Mouse (Mus musculus): ENCODE measurements around the gene Crabp2. TPM values are rescaled to one million over a fixed set of nuclear protein-coding genes. Genes with fewer than 3 reads are reported as not detected.

The Crabp2 gene
- 0.63 to 2.6 TPM (median 1.7 TPM) in 4 replicates for total RNA-seq (2023)

DNA sequence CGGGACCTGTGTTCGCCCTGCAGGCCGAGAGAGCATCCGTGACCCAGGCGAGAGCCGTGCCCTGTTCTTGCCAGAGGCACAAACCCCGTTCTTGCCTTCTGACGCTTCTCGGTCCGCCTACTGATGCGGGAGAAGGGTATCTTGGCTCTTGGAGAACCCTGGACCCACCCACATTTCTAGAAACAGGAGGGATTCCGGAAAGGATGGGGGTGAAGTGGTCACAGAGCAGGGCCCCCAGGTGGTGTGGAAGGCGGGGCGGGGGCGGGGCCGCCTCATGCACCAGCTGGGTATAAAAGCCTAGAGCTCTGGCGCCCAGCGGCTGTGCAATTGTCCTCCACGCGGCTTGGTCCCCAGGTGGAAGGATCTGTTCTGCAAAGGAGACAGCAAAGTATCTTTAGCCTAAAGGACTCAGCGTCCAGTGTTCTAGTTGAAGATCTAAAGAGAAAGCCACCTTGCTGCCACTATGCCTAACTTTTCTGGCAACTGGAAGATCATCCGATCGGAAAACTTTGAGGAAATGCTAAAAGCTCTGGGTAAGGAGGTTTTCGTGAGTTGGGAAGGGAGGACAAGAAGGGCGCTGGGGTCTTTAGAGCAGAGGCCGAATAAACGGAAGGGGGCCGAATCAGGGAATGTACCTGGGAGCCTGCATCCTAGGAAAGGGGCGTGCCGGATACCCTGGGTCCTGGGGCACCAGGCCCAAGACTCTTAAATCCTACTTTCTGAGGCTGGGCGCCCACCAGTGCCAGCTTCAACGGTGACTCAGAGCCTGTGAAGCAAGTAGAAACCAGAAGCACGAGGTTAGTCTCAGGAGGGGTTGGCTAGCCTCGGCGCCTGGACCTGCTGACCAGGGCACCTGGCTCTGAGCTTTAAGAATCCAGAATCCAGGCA lies at the start of gene Crabp2:
Crabp2 (plus strand) TSS at position 289 of the 888 bp plus-strand sequence.

DNA sequence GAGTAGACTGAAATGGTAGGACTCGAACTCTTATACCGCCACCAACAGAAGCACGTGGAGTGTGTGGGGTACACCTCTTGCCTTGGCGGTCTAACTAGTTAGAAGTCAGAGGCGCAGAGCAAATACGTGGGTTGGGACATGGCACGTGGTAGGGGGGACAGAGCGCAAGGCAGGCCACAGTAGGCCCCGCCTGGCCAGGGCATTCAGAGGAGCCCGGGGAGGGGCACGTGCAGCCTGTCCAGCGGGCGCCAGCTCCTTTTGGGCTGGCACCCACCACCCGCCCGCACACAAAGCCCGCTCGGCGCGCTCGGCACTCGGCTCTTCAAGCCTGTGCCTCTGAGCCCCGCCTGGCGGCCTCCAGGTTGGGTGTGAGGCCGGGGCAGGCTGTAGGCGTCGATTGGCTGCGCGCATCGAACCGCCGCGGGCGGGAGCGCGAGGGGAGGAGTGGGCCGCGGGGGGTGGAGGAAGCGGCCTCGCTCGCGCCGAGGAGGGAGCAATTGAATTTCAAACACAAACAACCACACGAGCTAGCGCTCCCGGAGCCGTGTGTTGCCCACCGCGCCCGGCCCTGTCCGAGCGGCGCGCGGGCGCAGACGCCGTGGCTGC lies 42.5 kb upstream of the Crabp2 start, which contains the start of gene Hdgf:
Hdgf (plus strand) TSS at position 442 of the 606 bp plus-strand sequence.

DNA sequence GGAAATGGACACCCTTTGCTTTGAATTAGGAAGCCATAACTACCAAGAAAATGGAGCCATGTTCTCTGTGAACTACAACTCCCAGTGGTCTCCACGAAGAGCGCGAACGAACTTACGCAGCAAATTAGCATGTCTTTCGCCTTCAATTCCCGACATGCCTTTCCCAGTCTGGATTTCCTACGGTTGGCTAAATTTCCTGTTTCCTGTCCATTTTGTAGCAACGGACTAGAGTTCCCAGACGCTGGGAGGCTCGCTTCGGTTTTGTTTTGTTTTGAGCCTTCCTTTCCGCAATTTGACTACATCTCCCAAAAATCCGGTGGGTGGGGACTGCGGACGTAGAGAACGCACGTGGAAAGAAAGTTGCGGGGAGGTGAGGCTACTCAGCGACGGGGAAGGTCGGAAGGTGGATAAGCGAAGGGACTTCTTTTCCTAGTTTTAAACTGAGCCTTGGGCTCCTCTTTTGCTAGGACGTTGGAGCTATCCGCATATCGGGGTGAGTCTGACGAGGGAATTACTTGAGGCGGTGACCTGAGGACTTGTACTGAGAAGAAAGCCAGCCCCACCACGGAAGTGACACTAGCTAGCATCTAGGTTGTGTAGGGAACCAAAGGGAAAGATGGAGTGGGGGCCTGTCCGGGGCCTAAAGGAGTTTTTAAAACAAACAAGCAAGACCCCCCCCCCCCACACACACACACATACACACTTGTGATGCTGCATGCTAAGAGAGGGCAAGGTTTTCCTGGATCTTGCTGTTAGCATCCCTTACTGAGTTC lies 28.9 kb upstream of the Crabp2 start, which contains the start of gene Mrpl24:
Mrpl24 (plus strand) TSS at position 171 of the 773 bp plus-strand sequence.

DNA sequence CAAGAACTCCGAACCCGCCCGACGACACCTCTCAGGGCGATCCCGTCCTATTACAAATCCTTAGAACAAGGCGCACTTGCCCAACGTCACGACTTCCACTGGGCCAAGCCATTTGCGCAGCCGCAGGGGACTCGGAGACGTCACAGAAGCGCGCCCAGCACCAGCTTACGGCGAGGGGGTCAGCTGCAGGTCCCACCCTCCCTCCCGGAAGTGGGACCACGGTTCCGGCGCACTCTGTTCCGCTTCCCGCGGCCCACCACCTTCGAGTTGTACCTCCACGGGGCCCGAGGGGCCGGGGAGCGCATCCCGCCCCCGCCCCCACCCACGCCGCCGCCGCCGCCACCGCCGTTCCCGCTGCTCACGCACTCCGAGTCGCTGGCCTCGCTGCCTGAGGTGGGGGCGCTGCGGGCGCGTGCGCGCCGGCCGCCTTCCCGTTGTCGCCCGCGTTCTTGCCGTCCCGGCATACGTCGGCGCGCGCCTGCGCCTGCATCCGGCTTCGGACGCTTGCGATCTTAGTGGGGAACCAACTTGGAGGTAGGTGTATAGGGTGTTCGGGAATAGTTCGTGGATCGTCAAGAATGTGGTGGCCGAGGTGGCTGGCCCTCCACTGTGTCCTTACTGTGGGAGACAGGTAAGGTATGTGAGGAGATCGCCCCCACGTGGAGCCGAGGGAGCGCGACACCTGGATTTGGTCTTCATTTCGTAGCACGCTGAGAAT lies 18.2 kb upstream of the Crabp2 start, which contains the start of the genes Isg20l2 and Rrnad1:
Isg20l2 (plus strand) TSS at position 237 of the 718 bp plus-strand sequence.
Rrnad1 (minus strand) TSS at position 640 of the 718 bp plus-strand sequence.

DNA sequence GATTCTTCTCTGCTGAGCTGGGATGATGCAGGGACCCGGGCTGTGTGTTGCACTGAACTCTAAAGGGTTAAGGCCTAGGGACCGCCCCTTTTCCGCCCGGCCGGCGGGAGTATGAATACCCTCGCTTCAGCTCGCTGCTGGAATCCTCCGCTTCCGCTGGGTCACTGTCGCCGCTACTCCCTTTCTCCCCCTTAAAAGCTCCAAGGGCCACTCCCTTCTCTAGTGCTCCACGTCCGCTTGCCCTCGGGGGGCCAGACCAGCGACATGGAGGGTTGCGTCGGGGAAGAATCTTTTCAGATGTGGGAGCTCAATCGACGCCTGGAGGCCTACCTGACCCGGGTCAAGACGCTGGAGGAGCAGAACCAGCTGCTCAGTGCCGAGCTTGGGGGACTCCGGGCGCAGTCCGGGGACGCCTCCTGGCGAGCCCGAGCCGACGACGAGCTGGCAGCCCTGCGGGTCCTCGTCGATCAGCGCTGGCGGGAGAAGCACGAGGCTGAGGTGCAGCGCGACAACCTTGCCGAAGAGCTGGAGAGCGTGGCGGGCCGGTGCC lies 22.5 kb downstream of the Crabp2 start, which contains the start of gene Nes:
Nes (plus strand) TSS at position 140 of the 550 bp plus-strand sequence.

DNA sequence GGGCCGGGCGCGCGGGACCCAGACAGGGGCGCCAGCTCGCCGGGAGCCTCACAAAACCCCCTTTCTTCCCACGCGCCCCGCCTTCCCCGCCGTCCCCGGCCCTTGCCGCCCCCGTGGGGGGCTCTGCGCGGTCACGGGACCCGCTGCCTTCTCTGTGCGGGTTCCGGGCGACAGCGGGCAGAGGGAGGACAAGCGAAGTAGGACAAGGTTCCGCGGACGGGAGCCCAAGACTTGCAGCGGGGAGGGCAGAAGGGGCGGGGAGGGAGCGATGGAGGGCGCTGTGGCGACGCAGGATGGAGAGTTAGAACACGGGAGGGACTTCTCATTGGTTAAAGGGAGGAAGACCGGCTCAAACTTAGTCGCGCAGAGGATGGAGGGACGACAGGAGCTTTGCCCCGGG lies 51.7 kb downstream of the Crabp2 start, which contains the start of gene Bcan:
Bcan (minus strand) TSS at position 50 of the 400 bp plus-strand sequence.

Other genes starting within 250 kb of the Crabp2 start
- gene Lrrc71, start 200.0 kb upstream of the Crabp2 start, total RNA-seq (2023) = 0.38 to 0.92 TPM (median 0.46 TPM) in 3 of 4 replicates, not detected in the other
- gene Ntrk1, start 153.5 kb upstream of the Crabp2 start, total RNA-seq (2023) = not detected in 4 replicates
- gene Insrr, start 151.7 kb upstream of the Crabp2 start, total RNA-seq (2023) = 0.21 to 0.24 TPM in 2 of 4 replicates, not detected in the others
- 21.5 to 26.1 TPM (median 23.9 TPM) in 4 replicates for gene Pear1, start 124.4 kb upstream of the Crabp2 start, total RNA-seq (2023)
- gene Sh2d2a, start 101.9 kb upstream of the Crabp2 start, total RNA-seq (2023) = 25.2 to 31.8 TPM (median 27.6 TPM) in 4 replicates
- 53.9 to 58.5 TPM (median 54.9 TPM) in 4 replicates for gene Prcc, start 63.1 kb upstream of the Crabp2 start, total RNA-seq (2023)
- 64.9 to 76.1 TPM (median 71.6 TPM) in 4 replicates for gene Hdgf, start 42.3 kb upstream of the Crabp2 start, total RNA-seq (2023)
- gene Mrpl24, start 29.2 kb upstream of the Crabp2 start, total RNA-seq (2023) = 124 to 137 TPM (median 134 TPM) in 4 replicates
- gene Isg20l2, start 18.4 kb upstream of the Crabp2 start, total RNA-seq (2023) = 62.5 to 66.0 TPM (median 64.2 TPM) in 4 replicates
- gene Rrnad1, start 17.9 kb upstream of the Crabp2 start, total RNA-seq (2023) = 28.2 to 36.3 TPM (median 31.4 TPM) in 4 replicates
- not detected in 4 replicates for gene Nes, start 22.4 kb downstream of the Crabp2 start, total RNA-seq (2023)
- gene Bcan, start 51.6 kb downstream of the Crabp2 start, total RNA-seq (2023) = not detected in 4 replicates
- gene Hapln2, start 78.9 kb downstream of the Crabp2 start, total RNA-seq (2023) = not detected in 4 replicates
- gene Gpatch4, start 94.4 kb downstream of the Crabp2 start, total RNA-seq (2023) = 10.8 to 17.6 TPM (median 14.2 TPM) in 4 replicates
- gene Naxe, start 109.8 kb downstream of the Crabp2 start, total RNA-seq (2023) = 23.2 to 29.5 TPM (median 26.4 TPM) in 4 replicates
- not detected in 4 replicates for gene Ttc24, start 129.6 kb downstream of the Crabp2 start, total RNA-seq (2023)
- gene Iqgap3, start 133.3 kb downstream of the Crabp2 start, total RNA-seq (2023) = 0.15 to 0.55 TPM (median 0.42 TPM) in 4 replicates
- 410 to 458 TPM (median 445 TPM) in 4 replicates for gene Mef2d, start 193.7 kb downstream of the Crabp2 start, total RNA-seq (2023)